Mouse (Mus musculus) lung, postnatal 0 days (tissue): Measurements from ENCODE around the gene Drosha.

Source experiments
- CTCF ChIP-seq: IDR thresholded peaks from 2 replicates; pipeline ENCODE4 v1.5.1; 2016; ENCODE audit warnings: antibody characterized with exemption, mild to moderate bottlenecking
- EP300 ChIP-seq: IDR thresholded peaks from 2 replicates; pipeline ENCODE4 v1.6.1; 2016; ENCODE audit warnings: antibody characterized with exemption, mild to moderate bottlenecking, control low read depth

GRCm38 (mm10) chr15:12812646-12813045 lies 12.0 kb upstream of the Drosha start:
- no peak for TF ChIP-seq CTCF
- no peak for TF ChIP-seq EP300
